Mouse (Mus musculus): Measurements from ENCODE around the gene Ncs1.

DNA sequence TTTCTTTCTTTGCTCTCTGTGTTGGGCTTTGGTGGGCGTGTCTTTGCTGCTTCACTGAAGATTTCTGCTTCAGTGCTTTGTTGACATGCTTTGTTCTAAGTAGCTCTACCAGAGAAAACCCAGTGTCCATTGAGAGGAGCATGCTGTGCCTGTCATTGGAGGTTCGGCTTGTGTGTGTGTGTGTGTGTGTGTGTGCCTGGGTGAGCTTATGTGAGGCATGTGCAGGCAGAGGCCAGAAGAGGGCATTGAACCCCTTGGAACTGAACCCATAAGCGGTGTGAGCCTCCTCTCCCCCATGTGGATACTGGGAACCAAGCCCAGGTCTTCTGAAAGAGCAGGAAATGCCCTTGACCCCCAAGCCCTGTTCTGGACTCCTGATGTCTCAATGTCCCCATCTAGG, 7.8 kb downstream of the Ncs1 start:
- no peak for TF ChIP-seq CTCF (IDR thresholded peaks at IDR 0.05; ENCODE audit: low read depth)
- no peak for TF ChIP-seq EP300 (optimal IDR thresholded peaks at IDR 0.05)
